9 mouse cellular contexts compared by ENCODE assay signal in the genomic region with DNA sequence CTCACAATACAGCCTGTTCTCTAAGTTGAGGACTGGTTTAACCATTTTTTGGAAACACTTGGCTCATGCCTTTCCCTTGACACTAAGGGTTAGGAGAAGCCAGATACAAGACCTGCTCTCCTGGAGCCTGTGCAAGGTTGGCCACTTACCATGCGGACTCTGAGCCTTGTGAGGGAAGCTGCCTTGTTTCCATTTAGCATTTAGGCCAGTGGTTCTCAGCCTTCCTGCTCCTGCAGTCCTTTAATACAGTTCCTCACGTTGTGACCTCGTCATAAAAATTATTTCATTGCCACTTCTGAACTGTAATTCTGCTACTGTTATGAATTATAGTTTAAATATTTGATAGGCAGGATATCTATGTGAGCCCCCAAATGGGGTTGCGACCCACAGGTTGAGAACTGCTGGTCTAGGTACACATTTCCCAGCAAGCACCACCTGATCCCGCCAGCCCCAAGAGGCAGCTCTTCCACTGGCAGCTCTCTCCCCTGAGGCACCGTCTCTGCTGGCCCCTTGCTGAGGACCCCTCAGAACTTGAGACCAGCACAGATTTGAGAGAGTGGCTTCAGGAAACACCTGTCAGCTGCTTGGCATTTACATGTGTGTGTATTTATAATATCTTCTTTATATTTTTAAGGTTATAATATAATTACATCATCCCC. TPM values are rescaled to one million over a fixed set of nuclear protein-coding genes. Genes with fewer than 3 reads are reported as not detected.
A peak's percentile ranks its signal among the peaks of the same experiment; 100 is the strongest.
DNase-seq lines count a peak whose midpoint lies in the region; ATAC-seq lines count a peak whose summit lies in the region.
"Had no signal": no experiment of that assay in that cellular context is flagged by ENCODE, and none has a peak within 500 bp of the region (broad histone marks: within the 10 kb centered on the region; RNA-seq: fewer than 3 reads in every experiment).

No protein-coding gene starts in this region.

- DNase-seq in lung, postnatal 14 days = no peak
- no peak for DNase-seq in embryonic facial prominence, embryonic 10.5 days (ENCODE audit: low spot score)
- no peak for DNase-seq in layer of hippocampus, adult 18-20 months (ENCODE audit: low spot score in 2 of 2)
- no peak for DNase-seq in B cell, adult 2 months
- DNase-seq: gastrocnemius, adult 2 months had no signal

- ATAC-seq in lung, embryonic 15.5 days (ENCODE audit: borderline replicate concordance, extremely low read depth, low FRiP score, low TSS enrichment) = no peak
- ATAC-seq in kidney, embryonic 16.5 days (ENCODE audit: low FRiP score, low TSS enrichment) = no peak
- ATAC-seq in neural tube, embryonic 13.5 days (ENCODE audit: low read depth) = no peak

- H3K4me3 ChIP-seq in lung, embryonic 15.5 days = no peak overlapping the region
- H3K4me3 ChIP-seq in embryonic facial prominence, embryonic 10.5 days = peak overlapping the region; percentile 68; the same call in 1 of the 2 replicates
- no peak overlapping the region for H3K4me3 ChIP-seq in kidney, embryonic 16.5 days (ENCODE audit: low read length)
- no peak overlapping the region for H3K4me3 ChIP-seq in neural tube, embryonic 13.5 days

- WGBS in lung, embryonic 15.5 days = 62% methylated on average over 6 of the region's 6 CpGs
- 69% methylated on average over 6 of the region's 6 CpGs for WGBS in embryonic facial prominence, embryonic 10.5 days
- 74% methylated on average over 6 of the region's 6 CpGs for WGBS in kidney, embryonic 16.5 days
- WGBS in neural tube, embryonic 13.5 days = 74% methylated on average over 6 of the region's 6 CpGs

- H3K27ac ChIP-seq in lung, embryonic 15.5 days = no peak overlapping the region
- no peak overlapping the region for H3K27ac ChIP-seq in embryonic facial prominence, embryonic 10.5 days (replicated peaks)
- no peak overlapping the region for H3K27ac ChIP-seq in kidney, embryonic 16.5 days (ENCODE audit: low read length)
- H3K27ac ChIP-seq in neural tube, embryonic 13.5 days (replicated peaks) = no peak overlapping the region
- H3K27ac ChIP-seq: embryonic facial prominence, embryonic 13.5 days had no signal

- H3K36me3 ChIP-seq in lung, embryonic 15.5 days = no peaks in the 10 kb centered on the region
- H3K36me3 ChIP-seq in embryonic facial prominence, embryonic 10.5 days (replicated peaks) = no peaks in the 10 kb centered on the region
- no peaks in the 10 kb centered on the region for H3K36me3 ChIP-seq in kidney, embryonic 16.5 days (ENCODE audit: insufficient read depth, low read length)
- H3K36me3 ChIP-seq in neural tube, embryonic 13.5 days = no peaks in the 10 kb centered on the region
- H3K36me3 ChIP-seq: embryonic facial prominence, embryonic 13.5 days had no signal

- H3K4me1 ChIP-seq in lung, embryonic 15.5 days = peaks cover 11% of the 10 kb centered on the region
- H3K4me1 ChIP-seq in embryonic facial prominence, embryonic 10.5 days = peaks cover 20% of the 10 kb centered on the region
- peaks cover 25% of the 10 kb centered on the region for H3K4me1 ChIP-seq in kidney, embryonic 16.5 days (ENCODE audit: insufficient read depth, low read length)
- H3K4me1 ChIP-seq in neural tube, embryonic 13.5 days (replicated peaks) = peaks cover 28% of the 10 kb centered on the region

- no peak overlapping the region for H3K9ac ChIP-seq in lung, embryonic 15.5 days
- no peak overlapping the region for H3K9ac ChIP-seq in kidney, embryonic 16.5 days (replicated peaks; ENCODE audit: low read length)
- H3K9ac ChIP-seq in neural tube, embryonic 13.5 days = no peak overlapping the region

- no peaks in the 10 kb centered on the region for H3K27me3 ChIP-seq in lung, embryonic 15.5 days
- peaks cover 18% of the 10 kb centered on the region for H3K27me3 ChIP-seq in embryonic facial prominence, embryonic 10.5 days (replicated peaks; ENCODE audit: low read depth, poor library complexity, severe bottlenecking)
- H3K27me3 ChIP-seq in kidney, embryonic 16.5 days (ENCODE audit: insufficient read depth, low read length) = no peaks in the 10 kb centered on the region
- peaks cover 3% of the 10 kb centered on the region; the same call in 1 of the 2 replicates for H3K27me3 ChIP-seq in neural tube, embryonic 13.5 days
- H3K27me3 ChIP-seq: embryonic facial prominence, embryonic 13.5 days had no signal

- H3K4me2 ChIP-seq in lung, embryonic 15.5 days = peak overlapping the region; percentile 87
- peak overlapping the region; percentile 78; the same call in 1 of the 2 replicates for H3K4me2 ChIP-seq in kidney, embryonic 16.5 days (replicated peaks; ENCODE audit: low read depth, low read length)
- peak overlapping the region; percentile 75 for H3K4me2 ChIP-seq in neural tube, embryonic 13.5 days

- no peaks in the 10 kb centered on the region for H3K9me3 ChIP-seq in lung, embryonic 15.5 days
- no peaks in the 10 kb centered on the region for H3K9me3 ChIP-seq in embryonic facial prominence, embryonic 10.5 days
- no peaks in the 10 kb centered on the region for H3K9me3 ChIP-seq in kidney, embryonic 16.5 days (ENCODE audit: low read length)
- H3K9me3 ChIP-seq in neural tube, embryonic 13.5 days = no peaks in the 10 kb centered on the region
- H3K9me3 ChIP-seq: embryonic facial prominence, embryonic 13.5 days had no signal

RNA-seq across cellular contexts. Expression of gene Nmnat3, which starts 10.8 kb away (rescaled TPM):
- polyA plus RNA-seq in lung, embryonic 15.5 days (2015; fragmentation: Nextera tagmentation; extraction: Ambion mirVana) = 6.4 and 6.6 TPM in 2 replicates
- polyA plus RNA-seq in embryonic facial prominence, embryonic 10.5 days (2016; fragmentation: Nextera tagmentation; extraction: Ambion mirVana) = 2.4 and 3.4 TPM in 2 replicates
- 12.2 and 12.4 TPM in 2 replicates for polyA plus RNA-seq in kidney, embryonic 16.5 days (2015; fragmentation: Nextera tagmentation; extraction: Ambion mirVana)
- 1.1 TPM in 2 replicates for polyA plus RNA-seq in neural tube, embryonic 13.5 days (2015; fragmentation: Nextera tagmentation; extraction: Ambion mirVana)
- total RNA-seq in layer of hippocampus, adult 18-20 months (2021) = 1 to 10 TPM; 1.4 to 1.6 TPM
